Mouse (Mus musculus) lung, embryonic 14.5 days (tissue): ENCODE measurements around the gene H2al1g. TPM values are rescaled to one million over a fixed set of nuclear protein-coding genes. Genes with fewer than 3 reads are reported as not detected.
"Not testable (repeated sequence)": the region's sequence is repeated elsewhere in the genome, so short reads cannot be mapped to it uniquely, and the experiment has no call there.

Experiments
- ATAC-seq: fragments of 200-750 bp; cut with Nextera tagmentation; 2 replicates; pipeline ENCODE4 v1.8.0; 2017; ENCODE audit warnings: mild to moderate bottlenecking, moderate TSS enrichment, moderate library complexity; ENCODE audit not compliant: insufficient read depth
- DNase-seq: peaks from one replicate; pipeline ENCODE4 v3.0.0-alpha.2; 2015
- H3K27ac ChIP-seq: fragments of 300-500 bp; sonication (generic); 2 replicates; pipeline ENCODE4 v1.5.1; 2014; ENCODE audit warnings: low read depth, mild to moderate bottlenecking, moderate library complexity
- H3K27me3 ChIP-seq: fragments of 300-500 bp; sonication (generic); 2 replicates; pipeline ENCODE4 v1.6.1; 2014; ENCODE audit warnings: low read length, control low read depth; ENCODE audit not compliant: insufficient read depth
- H3K36me3 ChIP-seq: fragments of 300-500 bp; sonication (generic); 2 replicates; pipeline ENCODE4 v1.6.1; 2014; ENCODE audit warnings: control low read depth; ENCODE audit not compliant: insufficient read depth
- H3K4me1 ChIP-seq: fragments of 300-500 bp; sonication (generic); 2 replicates; pipeline ENCODE4 v1.6.1; 2014; ENCODE audit warnings: antibody characterized with exemption, control low read depth; ENCODE audit not compliant: insufficient read depth
- H3K4me2 ChIP-seq: fragments of 300-500 bp; sonication (generic); 2 replicates; pipeline ENCODE4 v1.6.1; 2014; ENCODE audit warnings: mild to moderate bottlenecking
- H3K4me3 ChIP-seq: fragments of 300-500 bp; sonication (generic); 2 replicates; pipeline ENCODE4 v1.5.1; 2014; ENCODE audit warnings: low read depth, low read length
- H3K9ac ChIP-seq: fragments of 300-500 bp; sonication (generic); 2 replicates; pipeline ENCODE4 v1.6.1; 2014
- H3K9me3 ChIP-seq: fragments of 300-500 bp; sonication (generic); 2 replicates; pipeline ENCODE4 v1.6.1; 2016; ENCODE audit warnings: low read depth, low read length, control low read depth
- CTCF ChIP-seq: IDR thresholded peaks from 2 replicates; pipeline ENCODE4 v1.5.1; 2016; ENCODE audit warnings: antibody characterized with exemption, low read depth
- WGBS: fragments of 180-500 bp; shearing (Covaris S2); extraction: QIAGEN DNeasy Blood & Tissue Kit; methylation state at CpG from one replicate; pipeline ENCODE4 v1.1.7; 2014; 5-methylcytosine and 5-hydroxymethylcytosine counted together
- polyA plus RNA-seq: library from polyadenylated mRNA; unstranded; fragments of >200 nt; fragmentation: Nextera tagmentation; extraction: Ambion mirVana; gene quantifications from 2 replicates; pipeline ENCODE4 v1.2.1, GENCODE M21; 2014

Gene H2al1g
- not detected in 2 replicates for polyA plus RNA-seq

DNA sequence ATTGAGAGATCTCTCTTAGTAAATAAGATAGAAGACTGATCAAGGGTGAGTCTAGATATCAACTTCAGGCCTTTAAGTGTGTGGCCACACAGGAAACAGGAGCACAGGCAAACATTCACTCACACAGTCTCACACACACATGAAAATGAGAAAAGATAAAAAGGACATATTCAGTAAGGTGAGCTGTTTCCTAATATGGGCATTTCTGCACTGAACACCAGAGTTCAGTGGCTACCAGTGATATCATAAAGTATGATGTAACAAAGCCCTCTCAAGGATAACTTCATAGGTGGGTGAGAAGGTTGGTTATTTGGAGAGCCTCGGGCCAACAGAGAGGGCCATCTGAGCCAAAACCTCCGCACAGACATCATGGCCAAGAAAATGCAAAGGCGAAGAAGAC lies at the start of gene H2al1g:
Gene H2al1g (plus strand): TSS at position 301 of the 400 bp plus-strand sequence.
- H3K4me2 ChIP-seq, H3K4me3 ChIP-seq, DNase-seq, H3K27me3 ChIP-seq, H3K36me3 ChIP-seq, H3K4me1 ChIP-seq, H3K9me3 ChIP-seq, ATAC-seq, H3K9ac ChIP-seq, H3K27ac ChIP-seq: not testable (repeated sequence)
- WGBS: no CpG with 5 or more reads among the region's 3 CpGs

GRCm38 (mm10) chrX:11269074-11269473 lies 49.0 kb upstream of the H2al1g start:
- Histone ChIP-seq H3K36me3 (no peaks in the 10 kb centered on the region), H3K9me3 (no peaks in the 10 kb centered on the region), H3K4me3 (no peak overlapping the region), H3K4me1 (no peaks in the 10 kb centered on the region), H3K27ac (no peak overlapping the region), H3K4me2 (no peak overlapping the region), H3K27me3 (no peaks in the 10 kb centered on the region), H3K9ac (no peak overlapping the region)
- no peak for DNase-seq
- WGBS: 77% methylated on average over 3 of the region's 3 CpGs
- no peak for TF ChIP-seq CTCF
- ATAC-seq: no peak

DNA sequence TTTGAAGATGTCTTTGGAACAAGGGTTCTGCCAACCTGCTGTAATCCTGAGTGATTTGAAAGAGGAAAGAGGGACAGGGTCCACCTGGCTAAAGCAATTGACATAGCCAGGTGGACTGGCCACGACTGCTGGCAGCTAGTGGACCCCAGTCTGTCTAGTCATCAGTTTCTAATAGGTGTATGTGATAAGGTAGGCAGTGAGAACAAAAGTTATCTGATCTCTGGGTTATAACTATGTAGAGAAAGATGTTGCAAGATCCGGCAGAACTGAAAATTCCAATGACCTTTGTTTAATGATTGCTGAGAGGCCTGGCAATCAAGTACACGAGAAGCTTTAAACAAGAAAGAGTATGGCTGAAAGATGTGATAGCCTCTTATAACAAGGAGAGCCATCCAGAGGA lies 44.9 kb upstream of the H2al1g start:
- Histone ChIP-seq H3K36me3 (no peaks in the 10 kb centered on the region), H3K4me2 (no peak overlapping the region), H3K27ac (no peak overlapping the region), H3K27me3 (no peaks in the 10 kb centered on the region), H3K9me3 (no peaks in the 10 kb centered on the region), H3K9ac (no peak overlapping the region), H3K4me1 (no peaks in the 10 kb centered on the region), H3K4me3 (no peak overlapping the region)
- WGBS: 48% methylated on average over 3 of the region's 3 CpGs
- TF ChIP-seq CTCF: no peak
- no peak for DNase-seq
- ATAC-seq: no peak

GRCm38 (mm10) chrX:11277083-11277482 lies 41.0 kb upstream of the H2al1g start:
- TF ChIP-seq CTCF: no peak
- Histone ChIP-seq H3K27me3 (no peaks in the 10 kb centered on the region), H3K4me3 (no peak overlapping the region), H3K4me1 (no peaks in the 10 kb centered on the region), H3K9ac (no peak overlapping the region), H3K27ac (no peak overlapping the region), H3K4me2 (no peak overlapping the region), H3K36me3 (no peaks in the 10 kb centered on the region), H3K9me3 (no peaks in the 10 kb centered on the region)
- DNase-seq: peak; percentile 72
- 39% methylated on average over 6 of the region's 6 CpGs for WGBS
- ATAC-seq: peak; percentile 35; the same call in 1 of the 2 replicates

DNA sequence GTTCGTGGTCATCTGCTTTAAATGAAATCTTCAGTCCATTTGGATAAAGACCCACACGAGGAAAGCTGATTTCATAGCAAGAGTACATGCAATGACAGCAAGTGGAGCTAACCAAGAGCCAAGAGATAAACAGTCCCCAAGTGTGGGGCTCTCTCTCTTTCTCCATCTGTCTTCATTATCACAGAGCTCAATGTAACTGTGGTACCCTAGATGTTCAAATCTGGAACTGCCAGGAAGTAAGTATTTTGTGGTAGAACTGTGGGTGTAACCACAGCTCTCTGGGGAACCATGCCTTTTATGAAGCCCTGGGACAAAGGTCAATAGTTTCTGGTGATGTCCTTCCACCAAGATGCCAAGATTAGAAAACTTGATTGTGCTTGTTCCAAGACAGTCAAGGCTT lies 37.3 kb upstream of the H2al1g start:
- no peak for DNase-seq
- TF ChIP-seq CTCF: no peak
- Histone ChIP-seq H3K27me3 (no peaks in the 10 kb centered on the region), H3K9ac (no peak overlapping the region), H3K4me1 (no peaks in the 10 kb centered on the region), H3K36me3 (no peaks in the 10 kb centered on the region), H3K9me3 (no peaks in the 10 kb centered on the region), H3K27ac (no peak overlapping the region), H3K4me3 (no peak overlapping the region), H3K4me2 (no peak overlapping the region)
- 59% methylated on average over 2 of the region's 2 CpGs for WGBS
- no peak for ATAC-seq

- DNase-seq (peak; percentile 66), ATAC-seq (peak; percentile 28; the same call in 1 of the 2 replicates)
- no peak for TF ChIP-seq CTCF
- no peak overlapping the region for H3K4me2 ChIP-seq
- H3K9me3 ChIP-seq: no peaks in the 10 kb centered on the region
- H3K4me1 ChIP-seq: no peaks in the 10 kb centered on the region
- no peaks in the 10 kb centered on the region for H3K36me3 ChIP-seq
- H3K4me3 ChIP-seq: no peak overlapping the region
- H3K27ac ChIP-seq: no peak overlapping the region
- H3K27me3 ChIP-seq: no peaks in the 10 kb centered on the region
- no peak overlapping the region for H3K9ac ChIP-seq
- 43% methylated on average over 14 of the region's 14 CpGs for WGBS
Measured at GRCm38 (mm10) chrX:11288306-11288882, 29.7 kb upstream of the H2al1g start.

DNA sequence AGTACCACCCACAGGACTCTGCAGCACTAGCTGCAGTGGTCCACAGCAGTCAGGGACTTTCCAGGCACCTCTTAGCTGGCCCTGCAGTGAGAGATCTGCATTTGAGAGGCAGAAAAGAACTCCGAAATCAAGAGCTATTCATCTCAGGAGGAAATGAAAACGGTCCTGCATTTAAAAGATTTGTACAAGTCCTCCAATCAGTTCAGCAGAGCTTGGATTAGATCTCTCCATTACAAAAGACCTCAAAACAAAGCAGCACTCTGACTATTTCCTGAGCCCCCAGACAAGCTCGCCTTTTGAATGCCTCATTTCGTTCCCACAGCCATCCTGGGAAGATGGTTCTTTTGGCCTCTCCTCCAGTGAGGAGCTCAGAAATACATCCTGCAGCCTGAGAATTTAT lies 28.8 kb upstream of the H2al1g start:
- no peaks in the 10 kb centered on the region for H3K9me3 ChIP-seq
- H3K9ac ChIP-seq: no peak overlapping the region
- H3K27ac ChIP-seq: no peak overlapping the region
- no peak for DNase-seq
- no peak for TF ChIP-seq CTCF
- no peak for ATAC-seq
- no peaks in the 10 kb centered on the region for H3K27me3 ChIP-seq
- no peaks in the 10 kb centered on the region for H3K4me1 ChIP-seq
- no peaks in the 10 kb centered on the region for H3K36me3 ChIP-seq
- no peak overlapping the region for H3K4me2 ChIP-seq
- 73% methylated on average over 4 of the region's 4 CpGs for WGBS
- H3K4me3 ChIP-seq: no peak overlapping the region

DNA sequence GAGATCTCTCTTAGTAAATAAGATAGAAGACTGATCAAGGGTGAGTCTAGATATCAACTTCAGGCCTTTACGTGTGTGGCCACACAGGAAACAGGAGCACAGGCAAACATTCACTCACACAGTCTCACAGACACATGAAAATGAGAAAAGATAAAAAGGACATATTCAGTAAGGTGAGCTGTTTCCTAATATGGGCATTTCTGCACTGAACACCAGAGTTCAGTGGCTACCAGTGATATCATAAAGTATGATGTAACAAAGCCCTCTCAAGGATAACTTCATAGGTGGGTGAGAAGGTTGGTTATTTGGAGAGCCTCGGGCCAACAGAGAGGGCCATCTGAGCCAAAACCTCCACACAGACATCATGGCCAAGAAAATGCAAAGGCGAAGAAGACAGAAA lies 19.1 kb upstream of the H2al1g start, which contains the start of gene H2al1a:
Gene H2al1a (plus strand): TSS at position 301 of the 400 bp plus-strand sequence.
- not testable (repeated sequence) for ATAC-seq, H3K27me3 ChIP-seq, H3K36me3 ChIP-seq, H3K9ac ChIP-seq, H3K4me2 ChIP-seq, H3K9me3 ChIP-seq, DNase-seq, H3K27ac ChIP-seq, H3K4me3 ChIP-seq, H3K4me1 ChIP-seq
- no CpG with 5 or more reads among the region's 3 CpGs for WGBS

DNA sequence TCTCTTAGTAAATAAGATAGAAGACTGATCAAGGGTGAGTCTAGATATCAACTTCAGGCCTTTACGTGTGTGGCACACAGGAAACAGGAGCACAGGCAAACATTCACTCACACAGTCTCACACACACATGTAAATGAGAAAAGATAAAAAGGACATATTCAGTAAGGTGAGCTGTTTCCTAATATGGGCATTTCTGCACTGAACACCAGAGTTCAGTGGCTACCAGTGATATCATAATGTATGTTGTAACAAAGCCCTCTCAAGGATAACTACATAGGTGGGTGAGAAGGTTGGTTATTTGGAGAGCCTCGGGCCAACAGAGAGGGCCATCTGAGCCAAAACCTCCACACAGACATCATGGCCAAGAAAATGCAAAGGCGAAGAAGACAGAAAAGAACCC lies 15.9 kb upstream of the H2al1g start, which contains the start of gene H2al1b:
Gene H2al1b (plus strand): TSS at position 301 of the 400 bp plus-strand sequence.
- H3K9ac ChIP-seq, H3K27ac ChIP-seq, H3K4me2 ChIP-seq, H3K4me3 ChIP-seq, ATAC-seq, H3K36me3 ChIP-seq, H3K9me3 ChIP-seq, DNase-seq, H3K27me3 ChIP-seq, H3K4me1 ChIP-seq: not testable (repeated sequence)
- WGBS: 95% methylated on average over 1 of the region's 3 CpGs

- not testable (repeated sequence) for ATAC-seq, H3K9me3 ChIP-seq, DNase-seq, H3K27me3 ChIP-seq, H3K36me3 ChIP-seq, H3K27ac ChIP-seq, H3K4me3 ChIP-seq, H3K4me1 ChIP-seq, H3K9ac ChIP-seq, H3K4me2 ChIP-seq
- 90% methylated on average over 2 of the region's 6 CpGs for WGBS
Measured at GRCm38 (mm10) chrX:11305355-11305754, 12.7 kb upstream of the H2al1g start, which contains the start of gene H2al1c. Gene H2al1c, plus strand, starts transcription at chrX:11305655.
